Comparison of ENCODE assay signal across 9 mouse cellular contexts in genomic region chr5:122049664-122050016, GRCm38 (mm10). TPM values are rescaled to one million over a fixed set of nuclear protein-coding genes. Genes with fewer than 3 reads are reported as not detected.
A peak's percentile ranks its signal among the peaks of the same experiment; 100 is the strongest.
DNase-seq lines count a peak whose midpoint lies in the region; ATAC-seq and TF ChIP-seq lines count a peak whose summit lies in the region.
"Had no signal": no experiment of that assay in that cellular context is flagged by ENCODE, and none has a peak within 500 bp of the region (broad histone marks: within the 10 kb centered on the region; RNA-seq: fewer than 3 reads in every experiment).

No protein-coding gene starts in this region.

- peaks cover 13% of the 10 kb centered on the region for H3K27me3 ChIP-seq in thymus, adult 2 months (ENCODE audit: control insufficient read depth, insufficient read depth, low read length)
- H3K27me3 ChIP-seq in heart, embryonic 16.5 days (ENCODE audit: control insufficient read depth, insufficient read depth, low read length): peaks cover 19% of the 10 kb centered on the region
- peaks cover 84% of the 10 kb centered on the region for H3K27me3 ChIP-seq in limb, embryonic 15.5 days
- H3K27me3 ChIP-seq in neural tube, embryonic 14.5 days (ENCODE audit: control insufficient read depth, insufficient read depth, low read length): 0 out of 2 replicates have a peak, but pooled peaks cover 2% of the 10 kb centered on the region

- no peaks in the 10 kb centered on the region for H3K9me3 ChIP-seq in heart, embryonic 16.5 days (replicated peaks; ENCODE audit: control insufficient read depth, low read length)
- H3K9me3 ChIP-seq in limb, embryonic 15.5 days: no peaks in the 10 kb centered on the region
- H3K9me3 ChIP-seq in neural tube, embryonic 14.5 days (ENCODE audit: control insufficient read depth, low read length): no peaks in the 10 kb centered on the region

- peak; percentile 66 for DNase-seq in embryo, embryonic 10 days (ENCODE audit: low spot score)
- DNase-seq in embryo, embryonic 11 days: no peak
- DNase-seq in thymus, adult 2 months: no peak
- no peak for DNase-seq in thymus, adult 18-20 months

- H3K4me1 ChIP-seq in thymus, adult 2 months (replicated peaks; ENCODE audit: control insufficient read depth, insufficient read depth, low read length): peaks cover 10% of the 10 kb centered on the region
- H3K4me1 ChIP-seq in heart, embryonic 16.5 days (ENCODE audit: control insufficient read depth, insufficient read depth, low read length): peaks cover 15% of the 10 kb centered on the region
- peaks cover 31% of the 10 kb centered on the region for H3K4me1 ChIP-seq in limb, embryonic 15.5 days
- H3K4me1 ChIP-seq in neural tube, embryonic 14.5 days (ENCODE audit: control insufficient read depth, insufficient read depth, low read length): peaks cover 34% of the 10 kb centered on the region; the same call in 1 of the 2 replicates

- peak; percentile 17; the same call in 1 of the 2 replicates for ATAC-seq in heart, embryonic 16.5 days (replicated peaks; ENCODE audit: extremely low read depth, insufficient read depth, low FRiP score)
- peak; percentile 58; the same call in 1 of the 2 replicates for ATAC-seq in limb, embryonic 15.5 days (ENCODE audit: insufficient number of reproducible peaks, low FRiP score, low TSS enrichment, low read depth)
- peak; percentile 36; the same call in 1 of the 2 replicates for ATAC-seq in neural tube, embryonic 14.5 days (ENCODE audit: low read depth)
- ATAC-seq in inflammation-experienced regulatory T-cells, adult 6 months: no peak

- H3K9ac ChIP-seq in heart, embryonic 16.5 days (ENCODE audit: low read length): peak overlapping the region; percentile 89
- H3K9ac ChIP-seq in limb, embryonic 15.5 days: peak overlapping the region; percentile 62
- H3K9ac ChIP-seq in neural tube, embryonic 14.5 days (replicated peaks; ENCODE audit: low read depth, low read length): peak overlapping the region; percentile 74

- no peak for TF ChIP-seq CTCF in thymus, adult 2 months (IDR thresholded peaks at IDR 0.05; ENCODE audit: borderline replicate concordance, control insufficient read depth, extremely low read depth, insufficient read depth, low read length, poor library complexity)

- H3K4me3 ChIP-seq in thymus, adult 2 months (ENCODE audit: control insufficient read depth, insufficient read depth, low read length): peak overlapping the region; percentile 47
- peak overlapping the region; percentile 85 for H3K4me3 ChIP-seq in heart, embryonic 16.5 days (ENCODE audit: low read length)
- peak overlapping the region; percentile 78 for H3K4me3 ChIP-seq in limb, embryonic 15.5 days
- H3K4me3 ChIP-seq in neural tube, embryonic 14.5 days (ENCODE audit: low read depth, low read length): peak overlapping the region; percentile 70

- H3K27ac ChIP-seq in thymus, adult 2 months (ENCODE audit: control insufficient read depth, insufficient read depth, low read length): no peak overlapping the region
- H3K27ac ChIP-seq in heart, embryonic 16.5 days (ENCODE audit: low read length): peak overlapping the region; percentile 72
- no peak overlapping the region for H3K27ac ChIP-seq in limb, embryonic 15.5 days
- H3K27ac ChIP-seq in neural tube, embryonic 14.5 days (ENCODE audit: low read depth, low read length): peak overlapping the region; percentile 94

- peak overlapping the region; percentile 92 for H3K4me2 ChIP-seq in heart, embryonic 16.5 days (ENCODE audit: low read depth, low read length)
- peak overlapping the region; percentile 84 for H3K4me2 ChIP-seq in limb, embryonic 15.5 days
- H3K4me2 ChIP-seq in neural tube, embryonic 14.5 days (ENCODE audit: low read depth, low read length): peak overlapping the region; percentile 80

- no peaks in the 10 kb centered on the region for H3K36me3 ChIP-seq in thymus, adult 2 months (ENCODE audit: control insufficient read depth, insufficient read depth, low read length)
- no peaks in the 10 kb centered on the region for H3K36me3 ChIP-seq in heart, embryonic 16.5 days (ENCODE audit: control insufficient read depth, insufficient read depth)
- no peaks in the 10 kb centered on the region for H3K36me3 ChIP-seq in limb, embryonic 15.5 days
- no peaks in the 10 kb centered on the region for H3K36me3 ChIP-seq in neural tube, embryonic 14.5 days (ENCODE audit: control insufficient read depth, insufficient read depth, low read length)
- H3K36me3 ChIP-seq: G1E had no signal

- no peak for TF ChIP-seq POLR2A in thymus, adult 2 months (IDR thresholded peaks at IDR 0.05; ENCODE audit: control insufficient read depth, extremely low read depth, insufficient read depth, low read length, poor library complexity)

- WGBS in thymus, adult 2 months: 1% methylated on average over 29 of the region's 43 CpGs
- WGBS in heart, embryonic 16.5 days: 0% methylated on average over 31 of the region's 43 CpGs
- WGBS in limb, embryonic 15.5 days: under 1% methylated on average over 37 of the region's 43 CpGs
- WGBS in neural tube, embryonic 14.5 days: under 1% methylated on average over 31 of the region's 43 CpGs

RNA-seq across cellular contexts. Expression of gene Cux2, which starts 0.3 kb away (rescaled TPM):
- polyA plus RNA-seq in thymus, adult 2 months (2012; rRNA removed): 0.18 and 0.75 TPM in 2 replicates
- polyA plus RNA-seq in heart, embryonic 16.5 days (2015; fragmentation: Nextera tagmentation; extraction: Ambion mirVana): 3.0 and 3.7 TPM in 2 replicates
- polyA plus RNA-seq in limb, embryonic 15.5 days (2015; fragmentation: Nextera tagmentation; extraction: Ambion mirVana): 2.0 and 2.5 TPM in 2 replicates
- polyA plus RNA-seq in neural tube, embryonic 14.5 days (2014; fragmentation: Nextera tagmentation; extraction: Ambion mirVana): 25.6 and 31.3 TPM in 2 replicates
- polyA plus RNA-seq in inflammation-experienced regulatory T-cells, adult 6 months (2017; shearing (Covaris generic)): under 1 TPM in 1 of 3 experiments, not detected in 2; 0.09 TPM
- polyA plus RNA-seq: G1E had no signal

RNA-seq across cellular contexts. Expression of gene Myl2, which starts 51.1 kb away (rescaled TPM):
- 0.79 and 169 TPM in 2 replicates for polyA plus RNA-seq in thymus, adult 2 months (2012; rRNA removed)
- 7,978 and 9,755 TPM in 2 replicates for polyA plus RNA-seq in heart, embryonic 16.5 days (2015; fragmentation: Nextera tagmentation; extraction: Ambion mirVana)
- 6.5 and 27.8 TPM in 2 replicates for polyA plus RNA-seq in limb, embryonic 15.5 days (2015; fragmentation: Nextera tagmentation; extraction: Ambion mirVana)
- 0.86 TPM in 1 of 2 replicates, not detected in the other for polyA plus RNA-seq in neural tube, embryonic 14.5 days (2014; fragmentation: Nextera tagmentation; extraction: Ambion mirVana)
- polyA plus RNA-seq in inflammation-experienced regulatory T-cells, adult 6 months (2017; shearing (Covaris generic)): under 1 TPM in 1 of 3 experiments, not detected in 2; 0.41 TPM
- polyA plus RNA-seq: G1E had no signal

Comparison
In these comparisons a context has a peak if more than half of its experiments do, and no peak if none do; other contexts are left out.
1. H3K27ac ChIP-seq: peak in heart, embryonic 16.5 days (single experiment) and neural tube, embryonic 14.5 days (single experiment); none in thymus, adult 2 months (single experiment) and limb, embryonic 15.5 days (single experiment).
2. RNA of gene Myl2, which starts 51.1 kb away (polyA plus RNA-seq): 7,978 to 9,755 TPM in heart, embryonic 16.5 days; 0.79 to 169 TPM in thymus, adult 2 months, 6.5 to 27.8 TPM in limb, embryonic 15.5 days, 0.86 TPM in neural tube, embryonic 14.5 days and 0.41 TPM in inflammation-experienced regulatory T-cells, adult 6 months; every median in the first group is over 10 times any median in the second.
3. Peak in every context shown above with its lines, with median percentiles within 50 percentile points of each other: H3K4me3 ChIP-seq, H3K4me2 ChIP-seq and H3K9ac ChIP-seq.